Mouse (Mus musculus) brain, adult 2 months (tissue): ENCODE measurements around the gene Fbxl16.
A peak's percentile ranks its signal among the peaks of the same experiment; 100 is the strongest.
"Not testable (repeated sequence)": the region's sequence is repeated elsewhere in the genome, so short reads cannot be mapped to it uniquely, and the experiment has no call there.

ENCODE experiments used
- DNase-seq: peaks from one replicate; pipeline ENCODE4 v3.0.0; 2011; ENCODE audit warnings: low read depth, low spot score

Fbxl16 gene

GRCm38 (mm10) chr17:25795609-25796092 lies 13.2 kb upstream of the Fbxl16 start, which contains the start of gene AC134908.4:
TSS of gene AC134908.4 (minus strand) at chr17:25795659.
- peak; percentile 93 for DNase-seq

DNA sequence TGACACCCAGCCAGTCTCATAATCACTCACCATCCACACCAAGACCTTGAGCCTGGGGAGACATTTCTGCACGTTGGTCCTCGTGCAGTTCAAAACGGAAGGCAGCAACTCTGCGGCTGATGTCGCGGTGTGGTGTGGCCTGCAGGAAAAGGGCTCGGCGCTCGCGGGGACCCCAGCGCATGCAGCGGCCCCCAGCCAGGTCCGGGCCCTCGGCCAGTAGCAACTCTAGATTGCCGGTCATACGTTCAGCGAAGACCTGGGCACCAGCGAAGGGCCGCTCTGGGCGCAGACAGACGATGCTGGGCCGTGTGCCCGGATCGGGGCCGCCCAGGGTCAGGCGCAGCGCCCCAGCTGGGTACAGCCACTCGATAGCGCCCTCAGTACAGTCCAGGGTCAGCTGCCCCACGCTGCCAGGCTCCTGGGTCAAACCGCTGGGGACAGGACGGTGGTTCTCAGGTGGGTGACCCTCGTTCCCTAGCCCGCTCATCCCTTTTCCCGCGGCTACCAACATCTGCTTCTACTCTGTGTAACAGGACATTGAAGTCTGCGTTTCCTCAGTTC lies 12.6 kb upstream of the Fbxl16 start:
- DNase-seq, result peak; percentile 56

DNA sequence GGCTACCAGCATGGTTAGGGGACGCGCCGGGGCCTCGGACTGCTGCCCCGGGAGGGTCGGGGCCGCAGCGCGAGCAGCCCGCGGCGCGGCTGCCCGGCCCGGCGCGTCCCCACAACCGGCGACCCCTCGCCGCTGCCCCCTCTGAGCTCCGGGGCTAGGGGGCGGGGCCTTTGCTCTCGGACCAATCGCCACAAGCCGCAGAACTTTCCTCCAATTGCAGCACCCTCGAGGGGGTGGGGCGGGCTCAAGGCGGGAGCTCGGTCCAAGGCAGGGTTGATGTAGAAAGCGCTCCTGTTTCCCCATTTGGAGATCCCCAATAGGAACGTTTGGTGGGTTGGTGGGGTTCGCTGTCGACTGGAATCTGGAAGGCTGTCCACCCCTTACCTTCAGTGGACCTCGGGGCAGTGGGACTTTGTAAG lies 11.9 kb upstream of the Fbxl16 start, which contains the start of gene Metrn:
Metrn (minus strand) TSS at position 186 of the 419 bp plus-strand sequence.
- peak; percentile 79 for DNase-seq

DNA sequence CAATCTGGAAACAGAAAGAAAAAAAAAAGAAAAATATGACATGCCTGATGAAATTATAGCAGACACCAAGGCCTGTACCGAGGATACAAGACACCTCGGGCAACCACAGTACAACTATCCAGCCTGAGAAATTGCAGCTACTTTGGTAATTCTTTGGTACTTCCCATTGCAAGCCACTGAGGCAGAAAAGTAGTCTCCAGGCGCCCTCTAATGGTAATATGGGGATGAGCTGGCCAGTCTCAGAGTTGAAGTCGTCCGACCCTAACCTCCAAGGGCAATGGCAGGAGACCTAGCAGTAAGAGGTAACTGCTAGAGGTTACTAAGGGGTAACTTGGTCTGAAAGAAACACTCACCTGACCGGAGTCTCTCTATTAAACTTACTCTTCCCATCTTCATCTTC lies 7.9 kb upstream of the Fbxl16 start:
- peak; percentile 84 for DNase-seq

GRCm38 (mm10) chr17:25802825-25803517 lies 5.9 kb upstream of the Fbxl16 start:
- peak; percentile 94 for DNase-seq

- DNase-seq, result no peak
Measured at GRCm38 (mm10) chr17:25806507-25806906, 2.4 kb upstream of the Fbxl16 start.

DNA sequence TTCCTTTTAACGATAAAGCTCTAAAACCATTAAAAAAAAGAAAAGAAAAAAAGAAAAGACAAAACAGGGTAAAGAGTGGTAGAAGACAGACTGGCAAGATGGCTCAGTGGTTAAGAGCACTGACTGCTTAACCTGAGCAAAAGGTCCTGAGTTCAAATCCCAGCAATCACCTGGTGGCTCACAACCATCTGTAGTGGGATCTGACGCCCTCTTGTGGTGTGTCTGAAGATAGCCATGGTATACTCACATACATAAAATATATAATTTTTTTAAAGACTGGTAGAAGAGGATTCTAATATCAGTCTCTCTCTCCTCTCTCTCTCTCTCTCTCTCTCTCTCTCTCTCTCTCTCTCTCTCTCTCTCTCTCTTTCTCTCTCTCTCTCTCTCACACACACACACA lies 1.4 kb upstream of the Fbxl16 start:
- DNase-seq, result not testable (repeated sequence)

- no peak for DNase-seq
Measured at GRCm38 (mm10) chr17:25808028-25808427, 857 bp upstream of the Fbxl16 start.

DNA sequence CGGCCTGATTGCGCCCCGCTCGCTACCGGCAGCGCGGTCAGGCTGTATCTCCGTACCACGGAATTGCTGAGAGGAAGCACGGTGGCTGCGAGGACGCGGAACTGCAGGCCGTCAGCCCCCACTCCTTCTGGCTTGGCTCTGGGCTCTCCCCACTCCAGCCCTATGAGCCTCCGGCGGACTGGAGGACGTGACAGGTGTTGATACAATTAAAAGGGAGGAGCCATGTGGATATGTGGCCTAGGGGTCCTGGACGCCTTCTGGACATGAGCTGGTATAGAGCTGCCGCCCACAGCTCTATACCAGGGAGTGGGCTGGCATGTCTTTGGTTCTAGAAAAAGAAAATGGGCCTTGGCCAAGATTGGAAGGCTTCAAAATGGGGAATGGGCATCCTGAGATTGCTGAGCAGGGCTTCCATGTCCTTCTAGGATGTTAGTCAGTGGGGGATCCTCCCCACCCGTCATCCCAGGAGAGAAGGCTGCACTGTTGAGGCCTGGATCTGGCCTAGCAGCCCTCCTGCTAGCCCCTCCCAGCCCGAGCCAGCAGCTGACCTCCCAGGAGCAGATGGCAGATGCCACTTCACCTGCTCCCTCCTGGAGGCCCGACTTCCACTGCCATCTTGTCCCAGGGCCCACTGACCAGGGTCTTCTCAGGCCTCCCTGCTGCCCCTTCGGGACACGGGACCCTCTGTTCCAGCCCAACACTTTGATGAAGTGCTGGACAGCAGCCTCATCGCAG lies 888 bp downstream of the Fbxl16 start:
- DNase-seq, result peak; percentile 89

DNA sequence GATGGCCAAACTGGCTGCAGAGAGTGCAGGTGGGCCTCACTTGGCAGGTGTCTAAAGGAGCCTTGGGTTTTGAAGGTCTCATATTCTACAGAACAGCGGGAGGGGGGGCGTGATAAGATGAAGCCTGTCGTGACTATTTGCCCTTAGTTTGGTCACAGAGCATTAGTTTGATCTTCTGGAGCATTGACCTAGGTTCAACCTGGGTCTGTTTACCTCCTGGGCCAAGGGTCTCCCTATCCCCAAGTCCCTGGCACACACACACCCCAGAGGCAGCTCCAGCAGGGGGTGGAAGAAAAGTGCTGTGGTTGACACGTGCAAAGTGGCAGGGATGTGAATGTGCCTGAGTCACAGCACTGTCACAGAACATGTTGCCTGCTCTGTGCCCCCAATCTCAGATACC lies 2.0 kb downstream of the Fbxl16 start:
- DNase-seq, result peak; percentile 64

- DNase-seq, result peak; percentile 92
Measured at GRCm38 (mm10) chr17:25813471-25813870, 4.6 kb downstream of the Fbxl16 start.

GRCm38 (mm10) chr17:25817662-25818061 lies 8.8 kb downstream of the Fbxl16 start:
- DNase-seq, result no peak

DNA sequence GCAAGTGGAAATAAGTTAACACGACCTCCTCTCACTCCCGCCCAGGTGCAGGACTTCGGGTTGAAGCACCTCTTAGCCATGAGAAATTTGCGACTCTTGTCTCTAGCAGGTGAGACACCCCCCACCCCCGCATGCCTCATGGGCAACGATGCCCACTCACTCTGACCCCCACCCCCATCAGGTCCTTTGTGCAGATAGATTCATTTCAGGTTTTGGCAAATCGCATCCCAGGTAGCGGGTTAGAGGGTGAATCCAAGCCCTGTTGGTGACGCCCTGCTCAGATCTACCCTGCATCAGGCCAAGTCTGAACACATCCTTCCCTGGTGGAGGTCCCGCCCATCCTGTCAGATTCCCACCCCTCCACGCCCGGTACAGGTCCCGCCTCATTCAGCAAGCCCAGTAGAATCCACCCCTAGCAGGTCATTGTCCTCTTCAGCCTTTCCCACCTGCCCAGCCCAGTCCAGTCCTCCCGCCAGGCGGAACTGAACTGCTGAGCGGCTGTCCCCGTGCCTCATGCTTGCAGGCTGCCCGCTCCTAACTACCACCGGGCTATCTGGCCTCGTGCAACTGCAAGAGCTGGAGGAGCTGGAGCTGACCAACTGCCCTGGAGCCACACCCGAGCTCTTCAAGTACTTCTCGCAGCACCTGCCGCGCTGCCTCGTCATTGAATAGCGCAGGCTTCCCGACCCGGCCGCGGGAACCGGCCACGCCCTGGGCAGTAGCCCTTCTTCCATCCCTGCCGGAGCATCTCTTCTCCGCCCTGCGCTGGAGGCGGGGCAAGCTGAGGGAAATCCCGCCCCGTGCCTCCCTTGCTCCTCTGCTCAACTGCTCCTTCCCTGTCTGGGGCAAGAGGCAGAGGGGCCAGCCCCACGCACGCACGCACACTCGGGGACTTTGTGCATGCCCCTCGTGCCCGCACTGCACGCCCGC lies 10.2 kb downstream of the Fbxl16 start:
- DNase-seq, result no peak

DNA sequence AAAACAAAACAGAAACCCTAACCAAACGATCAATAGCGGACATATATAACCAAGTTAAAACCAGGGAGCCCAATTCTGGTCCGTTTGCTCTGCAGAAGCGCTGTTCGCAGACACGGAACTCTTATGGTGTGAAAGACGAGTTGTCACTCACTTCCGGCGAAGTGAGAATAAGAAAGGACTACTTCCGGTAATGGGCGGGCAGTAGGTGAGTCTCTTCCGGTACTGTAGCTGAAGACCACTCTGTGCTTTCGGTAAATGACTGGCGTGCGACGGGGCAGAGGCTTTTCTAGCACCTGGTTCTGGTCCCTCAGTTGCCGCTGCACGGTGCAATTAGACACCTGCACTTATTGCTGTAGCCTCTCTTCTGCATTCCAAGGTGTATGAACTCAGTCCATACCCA lies 14.6 kb downstream of the Fbxl16 start, which contains the start of gene Wdr24:
Wdr24 (plus strand) TSS at position 176 of the 400 bp plus-strand sequence.
- DNase-seq, result peak; percentile 96

DNA sequence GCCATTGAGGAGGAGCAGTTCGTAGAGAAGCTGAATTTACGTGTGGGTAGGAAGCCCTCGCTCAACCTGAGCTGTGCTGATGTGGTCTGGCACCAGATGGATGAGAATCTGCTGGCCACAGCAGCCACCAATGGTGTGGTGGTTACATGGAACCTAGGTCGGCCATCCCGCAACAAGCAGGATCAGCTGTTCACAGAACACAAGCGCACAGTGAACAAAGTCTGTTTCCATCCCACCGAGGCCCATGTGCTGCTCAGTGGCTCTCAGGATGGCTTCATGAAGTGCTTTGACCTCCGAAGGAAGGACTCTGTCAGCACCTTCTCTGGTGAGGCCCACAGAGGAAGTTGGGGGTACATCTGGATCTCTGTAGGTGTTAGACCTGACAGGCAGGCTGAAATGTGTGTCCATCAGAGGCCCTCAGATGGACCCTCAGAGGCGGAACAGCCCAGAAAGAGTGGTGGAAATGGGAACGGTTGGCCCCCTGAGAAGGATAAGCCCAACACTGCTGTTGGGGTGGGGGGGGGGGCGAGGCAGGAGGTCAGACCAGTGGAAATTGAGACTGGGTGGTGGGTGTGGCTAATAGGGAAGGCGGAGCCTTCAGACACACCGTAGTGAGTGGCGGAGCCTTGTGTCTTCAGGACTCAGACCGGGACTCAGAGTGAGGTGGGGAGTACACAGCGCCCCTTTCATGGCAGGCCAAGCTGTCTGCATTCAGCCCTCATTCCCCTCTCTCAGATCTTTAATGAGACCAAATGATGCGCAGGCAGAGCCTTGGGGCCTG lies 15.7 kb downstream of the Fbxl16 start:
- DNase-seq, result no peak

DNA sequence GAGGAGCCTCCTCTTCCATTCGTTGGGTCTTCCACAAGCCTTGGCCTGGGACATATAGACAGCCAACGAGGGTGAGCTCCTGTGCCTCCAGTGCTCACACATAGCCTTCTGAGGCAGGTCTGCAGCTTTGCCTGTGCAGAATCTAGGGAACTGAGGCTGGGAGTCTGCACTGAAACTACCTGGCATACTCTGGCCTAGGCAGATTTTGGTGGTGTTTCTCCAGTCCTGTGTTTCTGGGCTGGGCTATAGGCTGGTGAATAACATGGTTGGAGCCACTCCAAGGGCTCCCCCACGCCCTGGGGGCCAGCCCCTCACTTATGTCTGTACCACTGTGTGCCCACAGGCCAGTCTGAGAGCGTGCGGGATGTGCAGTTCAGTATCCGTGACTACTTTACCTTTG lies 16.4 kb downstream of the Fbxl16 start:
- no peak for DNase-seq

GRCm38 (mm10) chr17:25825984-25826570 lies 17.2 kb downstream of the Fbxl16 start:
- DNase-seq, result no peak

DNA sequence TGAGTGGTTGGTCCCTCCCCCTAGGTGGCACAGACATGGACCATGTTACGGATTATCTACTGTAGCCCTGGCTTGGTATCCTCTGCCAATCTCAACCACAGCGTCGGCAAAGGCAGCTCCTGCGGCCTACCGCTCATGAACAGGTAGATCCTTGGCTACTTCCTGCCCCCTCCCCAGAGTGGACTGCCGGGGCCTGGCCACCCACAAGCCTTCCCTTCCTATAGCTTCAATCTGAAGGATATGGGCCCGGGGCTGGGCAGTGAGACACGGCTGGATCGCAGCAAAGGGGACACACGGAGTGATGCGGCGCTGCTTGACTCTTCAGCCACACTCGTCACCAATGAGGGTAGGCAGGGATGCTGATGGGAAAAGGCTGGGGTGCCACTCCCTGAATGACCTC lies 18.1 kb downstream of the Fbxl16 start:
- DNase-seq, result no peak

DNA sequence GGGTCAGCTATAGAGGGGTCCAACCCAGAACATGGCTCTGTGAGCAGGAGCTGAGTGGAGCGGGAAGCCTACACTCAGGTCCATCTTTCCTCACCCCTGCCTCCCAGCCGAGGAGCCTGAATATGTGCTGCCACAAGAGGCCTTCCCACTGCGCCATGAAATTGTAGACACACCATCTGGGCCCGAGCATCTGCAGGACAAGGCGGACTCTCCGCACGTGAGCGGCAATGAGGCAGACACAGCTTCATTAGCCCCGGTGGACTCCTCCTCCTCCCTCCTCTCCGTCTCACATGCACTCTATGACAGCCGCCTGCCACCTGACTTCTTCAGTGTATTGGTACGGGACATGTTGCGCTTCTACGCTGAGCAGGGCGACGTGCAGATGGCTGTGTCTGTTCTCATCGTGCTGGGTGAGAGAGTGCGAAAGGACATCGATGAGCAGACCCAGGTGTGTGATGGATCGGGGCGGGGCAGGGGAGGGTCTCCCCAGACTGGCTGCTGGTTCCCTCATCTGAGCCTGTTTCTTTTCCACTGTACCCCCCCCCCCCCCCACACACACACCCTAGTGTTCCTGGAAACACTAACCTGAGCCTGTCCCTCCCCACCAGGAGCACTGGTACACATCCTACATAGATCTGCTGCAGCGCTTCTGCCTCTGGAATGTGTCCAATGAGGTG lies 18.8 kb downstream of the Fbxl16 start:
- DNase-seq, result no peak

- no peak for DNase-seq
Measured at GRCm38 (mm10) chr17:25828223-25828594, 19.3 kb downstream of the Fbxl16 start.
